In genomic region chr13:67107681-67108080, GRCm38 (mm10) we compare ENCODE assay signal across 8 mouse cellular contexts. TPM values are rescaled to one million over a fixed set of nuclear protein-coding genes. Genes with fewer than 3 reads are reported as not detected.
A peak's percentile ranks its signal among the peaks of the same experiment; 100 is the strongest.
DNase-seq lines count a peak whose midpoint lies in the region; ATAC-seq and TF ChIP-seq lines count a peak whose summit lies in the region.

No protein-coding gene starts in this region.

- peak; percentile 6 for DNase-seq in adrenal gland, postnatal 14 days
- DNase-seq in adrenal gland, adult 8-10 months, result no peak
- DNase-seq in testis, postnatal 10 days (ENCODE audit: low spot score), result no peak
- DNase-seq in liver, embryonic 13.5 days, result no peak
- no peak for DNase-seq in thymus, postnatal 0 days (ENCODE audit: low spot score)
- no peak for DNase-seq in frontal cortex, postnatal 10 days (ENCODE audit: low spot score in 2 of 2)
- no peak for DNase-seq in retina, postnatal 1 day

- peak overlapping the region; percentile 97 for H3K4me3 ChIP-seq in testis, adult 2 months (ENCODE audit: control insufficient read depth, low read depth, low read length)
- peak overlapping the region; percentile 65 for H3K4me3 ChIP-seq in liver, embryonic 13.5 days (replicated peaks)

- H3K27ac ChIP-seq in testis, adult 2 months (ENCODE audit: control insufficient read depth, insufficient read depth, low read depth, low read length), result no peak overlapping the region
- H3K27ac ChIP-seq in liver, embryonic 13.5 days, result peak overlapping the region; percentile 90; the same call in 1 of the 2 replicates

- TF ChIP-seq CTCF in testis, adult 2 months (IDR thresholded peaks at IDR 0.05; ENCODE audit: control insufficient read depth, insufficient read depth, insufficient replicate concordance, low read depth, low read length), result no peak

- H3K27me3 ChIP-seq in testis, adult 2 months (ENCODE audit: control insufficient read depth, insufficient read depth, low read length), result no peaks in the 10 kb centered on the region
- no peaks in the 10 kb centered on the region for H3K27me3 ChIP-seq in liver, embryonic 13.5 days

- H3K9ac ChIP-seq in liver, embryonic 13.5 days, result peak overlapping the region; percentile 77

- no peak for ATAC-seq in liver, embryonic 13.5 days (ENCODE audit: low read depth)

- H3K36me3 ChIP-seq in testis, adult 2 months (ENCODE audit: control insufficient read depth, insufficient read depth, low read length), result no peaks in the 10 kb centered on the region
- H3K36me3 ChIP-seq in liver, embryonic 13.5 days, result peaks cover 9% of the 10 kb centered on the region

- WGBS in liver, embryonic 13.5 days (ENCODE audit: insufficient replicate concordance), result 54% methylated on average over 9 of the region's 9 CpGs

- H3K4me1 ChIP-seq in testis, adult 2 months (ENCODE audit: control insufficient read depth, insufficient read depth, low read length), result peaks cover 9% of the 10 kb centered on the region
- peaks cover 18% of the 10 kb centered on the region for H3K4me1 ChIP-seq in liver, embryonic 13.5 days (replicated peaks)

- peak overlapping the region; percentile 70 for H3K4me2 ChIP-seq in liver, embryonic 13.5 days

- no peak for TF ChIP-seq POLR2A in testis, adult 2 months (IDR thresholded peaks at IDR 0.05; ENCODE audit: control insufficient read depth, low read depth, low read length)

- no peaks in the 10 kb centered on the region for H3K9me3 ChIP-seq in liver, embryonic 13.5 days (replicated peaks)

RNA-seq across cellular contexts. Expression of gene Gm28557, which starts 0.7 kb away (rescaled TPM):
- total RNA-seq in adrenal gland, postnatal 14 days (2021), result 3.4 and 4.2 TPM in 2 replicates
- 1 to 10 TPM; 5.1 to 8.4 (median 7.4) TPM for total RNA-seq in adrenal gland, adult 8-10 months (2022)
- 0.71 and 0.72 TPM in 2 replicates for polyA plus RNA-seq in testis, adult 2 months (2012; rRNA removed)
- polyA plus RNA-seq in liver, embryonic 13.5 days (2015; fragmentation: Nextera tagmentation; extraction: Ambion mirVana), result 1.4 and 1.7 TPM in 2 replicates
- polyA plus RNA-seq in thymus, postnatal 0 days (2015; fragmentation: Nextera tagmentation; extraction: Ambion mirVana), result 1.4 and 1.6 TPM in 2 replicates

RNA-seq across cellular contexts. Expression of gene Rslcan18, which starts 8.4 kb away (rescaled TPM):
- 0.90 and 1.0 TPM in 2 replicates for total RNA-seq in adrenal gland, postnatal 14 days (2021)
- total RNA-seq in adrenal gland, adult 8-10 months (2022), result 1 to 10 TPM in 2 of 4 experiments, under 1 TPM in 2; 0.62 to 2.5 (median 1.0) TPM
- polyA plus RNA-seq in testis, adult 2 months (2012; rRNA removed), result 0.06 and 0.11 TPM in 2 replicates
- 0.13 TPM in 2 replicates for polyA plus RNA-seq in liver, embryonic 13.5 days (2015; fragmentation: Nextera tagmentation; extraction: Ambion mirVana)
- polyA plus RNA-seq in thymus, postnatal 0 days (2015; fragmentation: Nextera tagmentation; extraction: Ambion mirVana), result 0.09 TPM in 1 of 2 replicates, not detected in the other

RNA-seq across cellular contexts. Expression of gene Zfp708, which starts 9.9 kb away (rescaled TPM):
- total RNA-seq in adrenal gland, postnatal 14 days (2021), result 1.1 TPM in 2 replicates
- total RNA-seq in adrenal gland, adult 8-10 months (2022), result 1 to 10 TPM in 1 of 4 experiments, under 1 TPM in 2, not detected in 1; 0.73 to 2.2 (median 0.84) TPM
- polyA plus RNA-seq in testis, adult 2 months (2012; rRNA removed), result 0.05 and 0.16 TPM in 2 replicates
- 0.93 and 1.3 TPM in 2 replicates for polyA plus RNA-seq in liver, embryonic 13.5 days (2015; fragmentation: Nextera tagmentation; extraction: Ambion mirVana)
- 5.3 and 5.7 TPM in 2 replicates for polyA plus RNA-seq in thymus, postnatal 0 days (2015; fragmentation: Nextera tagmentation; extraction: Ambion mirVana)

RNA-seq across cellular contexts. Expression of gene Zfp759, which starts 13.8 kb away (rescaled TPM):
- 4.6 and 5.5 TPM in 2 replicates for total RNA-seq in adrenal gland, postnatal 14 days (2021)
- total RNA-seq in adrenal gland, adult 8-10 months (2022), result 1 to 10 TPM; 3.9 to 7.1 (median 5.4) TPM
- polyA plus RNA-seq in testis, adult 2 months (2012; rRNA removed), result 3.3 and 3.9 TPM in 2 replicates
- polyA plus RNA-seq in liver, embryonic 13.5 days (2015; fragmentation: Nextera tagmentation; extraction: Ambion mirVana), result 0.50 and 0.82 TPM in 2 replicates
- polyA plus RNA-seq in thymus, postnatal 0 days (2015; fragmentation: Nextera tagmentation; extraction: Ambion mirVana), result 1.6 and 1.7 TPM in 2 replicates

RNA-seq across cellular contexts. Expression of gene Zfp712, which starts 46.7 kb away (rescaled TPM):
- total RNA-seq in adrenal gland, postnatal 14 days (2021), result 1.3 and 1.7 TPM in 2 replicates
- 1 to 10 TPM; 1.7 to 2.9 (median 2.2) TPM for total RNA-seq in adrenal gland, adult 8-10 months (2022)
- 0.65 and 1.2 TPM in 2 replicates for polyA plus RNA-seq in testis, adult 2 months (2012; rRNA removed)
- polyA plus RNA-seq in liver, embryonic 13.5 days (2015; fragmentation: Nextera tagmentation; extraction: Ambion mirVana), result 0.83 and 0.92 TPM in 2 replicates
- polyA plus RNA-seq in thymus, postnatal 0 days (2015; fragmentation: Nextera tagmentation; extraction: Ambion mirVana), result 3.7 and 3.8 TPM in 2 replicates
